Mouse (Mus musculus) c-Kit-positive CD71-positive TER-119-negative erythroid progenitor cells, embryonic 14.5 days (primary cell): ENCODE data around the gene Tmem45a.

Source experiments
- DNase-seq: peaks from one replicate; pipeline ENCODE4 v3.0.0-alpha.2; 2013; ENCODE audit warnings: low read depth

The Tmem45a gene

GRCm38 (mm10) chr16:56795481-56796139 is 90.4 kb downstream of the Tmem45a start, which contains the start of gene Adgrg7:
Gene Adgrg7 (minus strand): TSS chr16:56795855.
- DNase-seq, result no peak

- DNase-seq, result no peak
These were observed 91.4 kb downstream of the Tmem45a start for GRCm38 (mm10) chr16:56794383-56795144.

- DNase-seq, result no peak
These were observed 92.2 kb downstream of the Tmem45a start for GRCm38 (mm10) chr16:56793778-56794177.

GRCm38 (mm10) chr16:56785943-56786342 is 100.0 kb downstream of the Tmem45a start:
- DNase-seq, result no peak

GRCm38 (mm10) chr16:56771163-56772105 is 114.5 kb downstream of the Tmem45a start:
- DNase-seq, result peak; percentile 41
